Comparison of ENCODE assay signal across 9 mouse cellular contexts in genomic region chr3:122111141-122111981, GRCm38 (mm10).
DNase-seq lines count a peak whose midpoint lies in the region; ATAC-seq and TF ChIP-seq lines count a peak whose summit lies in the region.
"Had no signal": no experiment of that assay in that cellular context is flagged by ENCODE, and none has a peak within 500 bp of the region (broad histone marks: within the 10 kb centered on the region; RNA-seq: fewer than 3 reads in every experiment).

No protein-coding gene starts in this region.

- peak; percentile 92 for ATAC-seq in liver, embryonic 13.5 days (ENCODE audit: low read depth)

- H3K4me2 ChIP-seq in liver, embryonic 13.5 days = peak overlapping the region; percentile 47

- TF ChIP-seq EP300 in MEL (IDR thresholded peaks at IDR 0.05; ENCODE audit: low read depth in 1 of 2, low read length in 2 of 2) = peak; percentile 85 to 90

- 13% methylated on average over 9 of the region's 9 CpGs for WGBS in liver, embryonic 13.5 days (ENCODE audit: insufficient replicate concordance)

- no peak for TF ChIP-seq POLR2A in MEL (IDR thresholded peaks at IDR 0.05; ENCODE audit: control insufficient read depth in 1 of 2, insufficient read depth in 1 of 2, low read depth in 1 of 2, low read length in 2 of 2, poor library complexity in 1 of 2)

- H3K4me3 ChIP-seq in MEL (ENCODE audit: control insufficient read depth in 1 of 2, insufficient read depth in 1 of 2, low read depth in 2 of 2, low read length in 2 of 2) = peak overlapping the region; percentile 27 to 32; a peak in 3 of 4 replicates
- H3K4me3 ChIP-seq in liver, embryonic 13.5 days (replicated peaks) = 0 out of 2 replicates have a peak overlapping the region, but pooled peaks have one; percentile 3

- peaks cover 0 to 21% of the 10 kb centered on the region in 2 experiments; a peak in 2 of 4 replicates for H3K36me3 ChIP-seq in MEL (ENCODE audit: control insufficient read depth in 1 of 2, insufficient read depth in 2 of 2, low read length in 2 of 2)
- H3K36me3 ChIP-seq in liver, embryonic 13.5 days = no peaks in the 10 kb centered on the region

- TF ChIP-seq RAD21 in MEL (IDR thresholded peaks at IDR 0.05; ENCODE audit: low read depth, low read length) = no peak

- no peaks in the 10 kb centered on the region for H3K27me3 ChIP-seq in MEL (ENCODE audit: control insufficient read depth in 1 of 2, insufficient read depth in 2 of 2, low read length in 2 of 2)
- H3K27me3 ChIP-seq in liver, embryonic 13.5 days = no peaks in the 10 kb centered on the region

- H3K79me2 ChIP-seq in MEL (ENCODE audit: control insufficient read depth, insufficient read depth, low read length, poor library complexity) = no peaks in the 10 kb centered on the region

- peaks cover 3 to 33% of the 10 kb centered on the region in 2 experiments; a peak in 3 of 4 replicates for H3K4me1 ChIP-seq in MEL (ENCODE audit: control insufficient read depth in 1 of 2, insufficient read depth in 2 of 2, low read length in 2 of 2)
- H3K4me1 ChIP-seq in liver, embryonic 13.5 days (replicated peaks) = peaks cover 73% of the 10 kb centered on the region

- peak; percentile 69 for DNase-seq in left cerebral cortex, postnatal 4 days
- DNase-seq in left cerebral cortex, adult 9 months (ENCODE audit: low spot score in 2 of 2) = no peak
- DNase-seq in MEL (ENCODE audit: low read depth, low spot score) = peak; percentile 84
- DNase-seq in brain, adult 2 months (ENCODE audit: low read depth, low spot score) = peak; percentile 43
- peak; percentile 74 for DNase-seq in liver, embryonic 13.5 days
- DNase-seq in gastrocnemius, postnatal 36 days = no peak
- DNase-seq in gastrocnemius, adult 8-10 months (ENCODE audit: low spot score in 2 of 2) = no peak
- DNase-seq: cerebellum, adult 18-20 months; kidney, adult 2 months had no signal

- no peak for TF ChIP-seq CTCF in MEL (IDR thresholded peaks at IDR 0.05 in 2 of 3, conservative IDR thresholded peaks at IDR 0.05 in 1 of 3; ENCODE audit: control insufficient read depth in 1 of 3, insufficient read depth in 1 of 3, low read depth in 2 of 3, low read length in 3 of 3, poor library complexity in 1 of 3, severe bottlenecking in 1 of 3)

- peak overlapping the region; percentile 69 for H3K27ac ChIP-seq in MEL (ENCODE audit: control insufficient read depth, low read depth, low read length)
- H3K27ac ChIP-seq in liver, embryonic 13.5 days = peak overlapping the region; percentile 78

- no peaks in the 10 kb centered on the region for H3K9me3 ChIP-seq in MEL (replicated peaks; ENCODE audit: insufficient read depth, low read length)
- H3K9me3 ChIP-seq in liver, embryonic 13.5 days (replicated peaks) = no peaks in the 10 kb centered on the region

- peak overlapping the region; percentile 43 for H3K9ac ChIP-seq in MEL (ENCODE audit: control insufficient read depth, low read depth, low read length, poor library complexity, severe bottlenecking)
- H3K9ac ChIP-seq in liver, embryonic 13.5 days = peak overlapping the region; percentile 50

- intact Hi-C loops in left cerebral cortex, postnatal 4 days (cut with DNase I) = no loop called here
- intact Hi-C loops in gastrocnemius, postnatal 36 days (cut with DNase I) = no loop called here

TF ChIP-seq in MEL, 35 proteins besides CTCF, POLR2A, EP300 and RAD21:
- TF ChIP-seq SIN3A (IDR thresholded peaks at IDR 0.05; ENCODE audit: low read length) (peak; percentile 63; the same call in 1 of the 2 replicates), CHD1 (IDR thresholded peaks at IDR 0.05; ENCODE audit: low read depth, low read length) (no peak), GATA1 (IDR thresholded peaks at IDR 0.05; ENCODE audit: low read depth, low read length) (peak; percentile 87), TAL1 (IDR thresholded peaks at IDR 0.05; ENCODE audit: low read length) (peak; percentile 89), KAT2A (conservative IDR thresholded peaks at IDR 0.05; ENCODE audit: low read depth, low read length) (no peak), ELF1 (IDR thresholded peaks at IDR 0.05; ENCODE audit: low read depth, low read length) (peak; percentile 56; the same call in 1 of the 2 replicates), ETS1 (IDR thresholded peaks at IDR 0.05; ENCODE audit: low read depth, low read length) (peak; percentile 80), MYC (IDR thresholded peaks at IDR 0.05; ENCODE audit: low read depth, low read length) (no peak), ZKSCAN1 (IDR thresholded peaks at IDR 0.05; ENCODE audit: low read depth, low read length) (no peak), RCOR1 (IDR thresholded peaks at IDR 0.05; ENCODE audit: low read depth, low read length) (peak; percentile 54), UBTF (IDR thresholded peaks at IDR 0.05; ENCODE audit: borderline replicate concordance, insufficient read depth, low read depth, low read length) (no peak), MEF2A (IDR thresholded peaks at IDR 0.05; ENCODE audit: extremely low read depth, insufficient replicate concordance, low read depth, low read length, poor library complexity, severe bottlenecking) (peak; percentile 95; the same call in 1 of the 2 replicates), SMC3 (IDR thresholded peaks at IDR 0.05; ENCODE audit: low read depth, low read length) (no peak), TCF12 (IDR thresholded peaks at IDR 0.05; ENCODE audit: low read depth, low read length) (peak; percentile 95), GABPA (IDR thresholded peaks at IDR 0.05; ENCODE audit: low read depth, low read length) (no peak; the same call in 1 of the 2 replicates), E2F4 (IDR thresholded peaks at IDR 0.05; ENCODE audit: borderline replicate concordance, low read depth, low read length) (no peak), MAFK (IDR thresholded peaks at IDR 0.05; ENCODE audit: borderline replicate concordance, low read depth, low read length) (no peak), HCFC1 (IDR thresholded peaks at IDR 0.05; ENCODE audit: low read depth, low read length) (peak; percentile 42; the same call in 1 of the 2 replicates), TBP (IDR thresholded peaks at IDR 0.05; ENCODE audit: low read depth, low read length) (no peak; the same call in 1 of the 2 replicates), USF1 (IDR thresholded peaks at IDR 0.05; ENCODE audit: low read depth, low read length) (no peak), JUND (IDR thresholded peaks at IDR 0.05; ENCODE audit: low read depth, low read length) (no peak), BHLHE40 (IDR thresholded peaks at IDR 0.05; ENCODE audit: borderline replicate concordance, low read depth, low read length) (0 out of 2 replicates have a peak, but pooled peaks have one; percentile 50), ZNF384 (IDR thresholded peaks at IDR 0.05; ENCODE audit: low read depth, low read length) (peak; percentile 74)

Comparison
In these comparisons a context has a peak if more than half of its experiments do, and no peak if none do; other contexts are left out.
1. DNase-seq: peak in left cerebral cortex, postnatal 4 days (single experiment), MEL (single experiment), brain, adult 2 months (single experiment) and liver, embryonic 13.5 days (single experiment); none in left cerebral cortex, adult 9 months (0 of 2), gastrocnemius, postnatal 36 days (0 of 2) and gastrocnemius, adult 8-10 months (0 of 2).